Comparison of ENCODE assay signal across 14 mouse cellular contexts in genomic region chr1:136340541-136340940, GRCm38 (mm10). TPM values are rescaled to one million over a fixed set of nuclear protein-coding genes. Genes with fewer than 3 reads are reported as not detected.
A peak's percentile ranks its signal among the peaks of the same experiment; 100 is the strongest.
DNase-seq lines count a peak whose midpoint lies in the region; ATAC-seq and TF ChIP-seq lines count a peak whose summit lies in the region.
"Had no signal": no experiment of that assay in that cellular context is flagged by ENCODE, and none has a peak within 500 bp of the region (broad histone marks: within the 10 kb centered on the region; RNA-seq: fewer than 3 reads in every experiment).

No protein-coding gene starts in this region.

- DNase-seq in heart, adult 2 months = no peak
- no peak for DNase-seq in heart, adult 9 months (ENCODE audit: low spot score in 2 of 2)
- no peak for DNase-seq in liver, postnatal 0 days
- no peak for DNase-seq in liver
- peak; percentile 30 for DNase-seq in induced T-regulatory cell, adult 2 months (ENCODE audit: low read depth)
- no peak for DNase-seq in heart, adult 18-20 months
- no peak for DNase-seq in urinary bladder, postnatal 25 days (ENCODE audit: low spot score)
- DNase-seq: adrenal gland, postnatal 10 days; cerebellum, adult 9-10 months; heart, postnatal 36 days had no signal

- no peak for ATAC-seq in liver, postnatal 0 days
- ATAC-seq: forebrain, embryonic 14.5 days had no signal

- intact Hi-C loops in heart, adult 2 months (cut with DNase I) = no loop called here

- no peaks in the 10 kb centered on the region for H3K27me3 ChIP-seq in heart, adult 2 months (ENCODE audit: control insufficient read depth, insufficient read depth, low read length)
- no peaks in the 10 kb centered on the region for H3K27me3 ChIP-seq in liver, postnatal 0 days (ENCODE audit: insufficient read depth, low read length)
- H3K27me3 ChIP-seq in E14TG2a.4 (ENCODE audit: insufficient read depth, low read length) = peaks cover 10% of the 10 kb centered on the region
- H3K27me3 ChIP-seq: midbrain, embryonic 12.5 days had no signal

- no peak overlapping the region for H3K4me3 ChIP-seq in heart, adult 2 months
- H3K4me3 ChIP-seq in liver, postnatal 0 days (ENCODE audit: low read depth, low read length) = no peak overlapping the region
- no peak overlapping the region for H3K4me3 ChIP-seq in E14TG2a.4 (replicated peaks; ENCODE audit: low read length)
- H3K4me3 ChIP-seq: midbrain, embryonic 12.5 days; myocyte had no signal

- TF ChIP-seq POLR2A in heart, adult 2 months (IDR thresholded peaks at IDR 0.05; ENCODE audit: insufficient read depth, low read depth, low read length) = no peak

- H3K4me2 ChIP-seq in liver, postnatal 0 days (ENCODE audit: low read depth, low read length) = no peak overlapping the region
- H3K4me2 ChIP-seq: midbrain, embryonic 12.5 days had no signal

- H3K79me2 ChIP-seq in heart, adult 2 months (replicated peaks; ENCODE audit: control insufficient read depth, insufficient read depth, low read length) = peaks cover 8% of the 10 kb centered on the region

- H3K9ac ChIP-seq in heart, adult 2 months (ENCODE audit: low read depth, low read length) = no peak overlapping the region
- no peak overlapping the region for H3K9ac ChIP-seq in liver, postnatal 0 days (replicated peaks)
- H3K9ac ChIP-seq: midbrain, embryonic 12.5 days had no signal

- H3K27ac ChIP-seq in heart, adult 2 months = no peak overlapping the region
- H3K27ac ChIP-seq in liver, postnatal 0 days (ENCODE audit: low read depth) = no peak overlapping the region
- H3K27ac ChIP-seq: midbrain, embryonic 12.5 days had no signal

- no peaks in the 10 kb centered on the region; the same call in 1 of the 2 replicates for H3K36me3 ChIP-seq in heart, adult 2 months (ENCODE audit: control insufficient read depth, insufficient read depth, low read length)
- H3K36me3 ChIP-seq in liver, postnatal 0 days (replicated peaks; ENCODE audit: insufficient read depth, low read length) = peaks cover 11% of the 10 kb centered on the region; the same call in 1 of the 2 replicates
- no peaks in the 10 kb centered on the region for H3K36me3 ChIP-seq in E14TG2a.4 (ENCODE audit: insufficient read depth, low read length)
- H3K36me3 ChIP-seq: midbrain, embryonic 12.5 days had no signal

- 82% methylated on average over 3 of the region's 3 CpGs for WGBS in heart, adult 2 months
- 93% methylated on average over 3 of the region's 3 CpGs for WGBS in liver, postnatal 0 days (ENCODE audit: insufficient replicate concordance)

- TF ChIP-seq EP300 in heart, adult 2 months (IDR thresholded peaks at IDR 0.05; ENCODE audit: insufficient read depth, low read depth, low read length) = no peak
- TF ChIP-seq EP300 in liver, postnatal 0 days (IDR thresholded peaks at IDR 0.05; ENCODE audit: low read depth) = no peak

- no peaks in the 10 kb centered on the region for H3K9me3 ChIP-seq in liver, postnatal 0 days (ENCODE audit: low read length)
- no peaks in the 10 kb centered on the region for H3K9me3 ChIP-seq in E14TG2a.4 (ENCODE audit: low read length)
- H3K9me3 ChIP-seq: midbrain, embryonic 12.5 days had no signal

- TF ChIP-seq CTCF in heart, adult 2 months (IDR thresholded peaks at IDR 0.05) = peak; percentile 63
- peak; percentile 41 for TF ChIP-seq CTCF in liver, postnatal 0 days (IDR thresholded peaks at IDR 0.05; ENCODE audit: low read depth)
- peak; percentile 32 for TF ChIP-seq CTCF in E14TG2a.4 (conservative IDR thresholded peaks at IDR 0.05; ENCODE audit: low read length)

- H3K4me1 ChIP-seq in heart, adult 2 months (ENCODE audit: control insufficient read depth, insufficient read depth, low read length) = peaks cover 5% of the 10 kb centered on the region
- H3K4me1 ChIP-seq in liver, postnatal 0 days (ENCODE audit: insufficient read depth) = peaks cover 6% of the 10 kb centered on the region
- H3K4me1 ChIP-seq in E14TG2a.4 (replicated peaks; ENCODE audit: low read depth, low read length) = peaks cover 17% of the 10 kb centered on the region

RNA-seq across cellular contexts. Expression of gene Camsap2, which starts 5.4 kb away (rescaled TPM):
- 10 to 100 TPM; 21.2 to 21.3 TPM for total RNA-seq in heart, adult 2 months (2021)
- polyA plus RNA-seq in heart, adult 2 months (2012; rRNA removed) = 4.3 and 7.4 TPM in 2 replicates
- 3.1 and 3.4 TPM in 2 replicates for polyA plus RNA-seq in liver, postnatal 0 days (2015; fragmentation: Nextera tagmentation; extraction: Ambion mirVana)
- 10 to 100 TPM; 21.1 to 21.3 TPM for total RNA-seq in heart, adult 18-20 months (2021)
